Mouse (Mus musculus) kidney, adult 9 months (tissue): ENCODE data around the gene Lyrm4.
"Not testable (repeated sequence)": the region's sequence is repeated elsewhere in the genome, so short reads cannot be mapped to it uniquely, and the experiment has no call there.

ENCODE experiments used
- DNase-seq: peaks from one replicate; pipeline ENCODE4 v3.0.0; 2022

Gene Lyrm4

DNA sequence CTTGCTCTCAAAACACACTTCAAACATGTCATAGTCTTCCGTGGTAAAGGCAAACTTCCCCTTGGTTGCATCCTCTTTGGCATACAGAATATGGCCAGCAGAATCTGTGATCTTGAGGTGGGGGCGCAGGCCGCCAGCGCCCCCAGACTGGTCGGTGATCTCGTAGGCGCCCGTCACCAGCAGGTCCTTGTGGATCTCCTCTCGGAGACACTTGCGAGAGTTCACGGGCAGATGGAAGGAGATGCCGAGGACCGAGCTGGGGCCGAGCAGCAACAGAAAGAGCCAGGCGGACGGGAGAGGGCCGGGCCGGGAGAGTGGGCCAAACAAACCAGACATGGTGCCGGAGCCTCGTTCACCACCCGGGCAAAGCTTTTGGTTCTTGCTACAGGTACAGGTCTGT, 126.1 kb downstream of the Lyrm4 start:
- not testable (repeated sequence) for DNase-seq

- no peak for DNase-seq
These were observed 128.0 kb downstream of the Lyrm4 start for GRCm38 (mm10) chr13:35989329-35989728.

GRCm38 (mm10) chr13:35982985-35983384, 134.3 kb downstream of the Lyrm4 start:
- no peak for DNase-seq

DNA sequence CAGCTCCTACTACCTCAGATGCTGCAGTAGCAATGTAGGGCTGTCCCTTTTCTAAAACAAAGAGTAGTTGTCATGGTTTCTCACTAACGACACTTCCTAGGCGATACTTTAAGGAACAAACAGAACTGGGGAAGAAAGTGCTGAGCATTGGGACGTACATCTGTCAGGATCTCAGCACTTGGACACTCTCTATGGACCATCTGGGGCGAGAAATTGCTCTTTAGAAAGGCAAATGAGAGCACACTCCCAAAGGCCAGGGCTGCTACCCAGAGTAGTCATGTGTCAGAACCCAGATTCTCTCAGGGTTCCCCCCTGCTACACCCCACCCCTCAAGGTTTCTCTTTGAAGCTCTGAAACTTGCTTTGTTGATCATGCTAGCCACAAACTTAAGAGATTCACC, 136.9 kb downstream of the Lyrm4 start:
- no peak for DNase-seq

DNA sequence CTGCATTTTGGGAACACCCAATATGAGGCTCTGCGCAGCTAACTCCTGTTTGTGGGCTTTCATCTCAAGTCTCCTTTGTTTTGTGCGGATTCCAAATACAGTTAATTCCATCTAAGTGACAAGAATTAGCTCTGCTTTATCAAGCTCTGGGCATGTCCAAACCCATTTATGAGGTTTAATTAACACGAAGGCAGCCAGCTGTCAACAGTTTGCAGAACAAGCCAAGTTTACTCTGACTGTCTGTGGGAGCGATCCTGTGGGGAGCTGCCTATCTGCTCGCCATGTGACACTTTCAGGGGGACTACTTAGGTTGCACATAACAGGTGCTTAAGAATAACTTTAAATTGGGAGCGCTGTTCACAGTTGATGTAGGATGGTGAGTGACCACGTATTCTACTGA, 140.4 kb downstream of the Lyrm4 start:
- DNase-seq: no peak

GRCm38 (mm10) chr13:35969829-35970228, 147.5 kb downstream of the Lyrm4 start:
- DNase-seq: no peak

GRCm38 (mm10) chr13:35969431-35969721, 147.9 kb downstream of the Lyrm4 start:
- DNase-seq: no peak

DNA sequence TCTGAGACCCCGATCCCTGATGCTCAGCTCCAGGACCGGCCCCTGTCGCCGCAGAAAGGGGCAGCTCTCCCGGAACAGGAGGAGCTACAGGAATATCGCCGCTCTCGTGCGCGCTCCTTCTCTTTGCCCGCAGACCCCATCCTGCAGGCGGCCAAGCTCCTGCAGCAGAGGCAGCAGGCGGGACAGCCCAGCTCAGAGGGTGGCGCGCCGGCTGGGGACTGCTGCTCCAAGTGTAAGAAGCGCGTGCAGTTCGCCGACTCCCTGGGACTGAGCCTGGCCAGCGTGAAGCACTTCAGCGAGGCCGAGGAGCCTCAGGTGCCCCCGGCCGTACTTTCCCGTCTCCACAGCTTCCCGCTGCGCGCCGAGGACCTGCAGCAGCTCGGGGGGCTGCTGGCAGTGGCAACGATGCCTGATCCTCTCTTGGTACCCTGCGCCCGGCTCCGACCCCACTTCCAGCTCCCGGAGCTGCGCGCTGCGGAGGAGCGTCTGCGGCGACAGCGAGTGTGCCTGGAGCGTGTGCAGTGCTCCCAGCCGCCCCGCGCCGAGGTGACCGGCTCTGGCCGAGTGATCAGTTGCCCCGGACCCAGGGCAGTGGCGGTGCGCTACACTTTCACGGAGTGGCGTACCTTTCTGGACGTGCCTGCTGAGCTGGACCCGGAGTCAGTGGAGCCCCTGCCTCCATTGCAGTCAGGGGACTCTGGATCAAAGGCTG, 148.5 kb downstream of the Lyrm4 start:
- no peak for DNase-seq

- peak; percentile 3 for DNase-seq
These were observed 149.1 kb downstream of the Lyrm4 start for GRCm38 (mm10) chr13:35968131-35968718.

GRCm38 (mm10) chr13:35967690-35968089, 149.6 kb downstream of the Lyrm4 start:
- no peak for DNase-seq

- no peak for DNase-seq
These were observed 153.7 kb downstream of the Lyrm4 start for GRCm38 (mm10) chr13:35963583-35963982.

GRCm38 (mm10) chr13:35959391-35960067, 157.8 kb downstream of the Lyrm4 start:
- peak; percentile 2 for DNase-seq

DNA sequence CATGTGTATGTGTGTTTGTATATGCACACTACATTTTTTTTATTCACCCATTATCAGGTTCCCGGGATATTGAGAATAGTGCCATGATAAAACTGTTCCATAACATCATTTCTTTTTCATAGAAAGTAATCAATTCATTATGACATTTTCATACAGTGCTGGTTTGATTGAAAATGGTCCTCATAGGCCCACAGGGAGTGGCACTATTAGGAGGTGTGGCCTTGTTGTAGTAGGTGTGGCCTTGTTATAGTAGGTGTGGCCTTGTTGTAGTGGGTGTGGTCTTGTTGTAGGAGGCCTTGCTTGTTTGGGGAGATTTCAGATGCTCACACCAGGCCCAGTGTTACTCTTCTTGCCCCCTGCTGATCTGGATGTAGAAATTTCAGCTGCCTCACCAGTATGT, 158.8 kb downstream of the Lyrm4 start, which contains the start of gene Ppp1r3g:
Gene Ppp1r3g, plus strand, starts transcription at position 301 of the 400 bp plus-strand sequence.
- DNase-seq: no peak

DNA sequence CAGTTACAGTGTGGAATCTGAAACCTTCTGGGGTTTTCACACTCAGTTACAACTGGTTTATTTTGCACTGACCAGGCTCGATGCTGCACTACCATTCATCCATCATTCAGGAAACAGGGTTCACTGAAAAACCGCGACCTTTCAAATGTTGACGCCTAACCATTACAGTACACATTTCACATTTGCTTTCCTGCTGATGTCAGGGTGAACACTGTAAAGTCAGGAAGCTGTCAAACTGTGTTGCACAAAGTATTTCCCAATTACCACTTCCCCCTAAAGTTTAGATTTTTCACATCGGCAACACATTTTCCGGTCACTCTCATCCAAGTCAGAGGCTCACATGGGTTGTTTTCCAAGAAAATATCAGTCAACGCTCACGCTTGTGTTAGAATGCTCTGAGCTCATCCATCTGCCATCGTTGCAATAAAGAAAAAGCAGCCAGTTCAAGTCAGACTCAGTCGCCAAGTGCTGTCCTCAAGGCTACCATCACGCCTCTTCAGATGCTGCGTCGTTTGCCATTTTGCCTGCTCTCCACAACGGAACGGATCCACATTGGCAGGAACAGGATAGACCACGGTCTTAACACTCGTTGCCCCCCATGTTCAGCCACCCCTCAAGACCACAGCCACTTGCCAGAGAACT, 167.4 kb downstream of the Lyrm4 start:
- no peak for DNase-seq

- peak; percentile 66 for DNase-seq
These were observed 169.8 kb downstream of the Lyrm4 start for GRCm38 (mm10) chr13:35947354-35948000.

- DNase-seq: no peak
These were observed 170.5 kb downstream of the Lyrm4 start for GRCm38 (mm10) chr13:35946659-35947353.

DNA sequence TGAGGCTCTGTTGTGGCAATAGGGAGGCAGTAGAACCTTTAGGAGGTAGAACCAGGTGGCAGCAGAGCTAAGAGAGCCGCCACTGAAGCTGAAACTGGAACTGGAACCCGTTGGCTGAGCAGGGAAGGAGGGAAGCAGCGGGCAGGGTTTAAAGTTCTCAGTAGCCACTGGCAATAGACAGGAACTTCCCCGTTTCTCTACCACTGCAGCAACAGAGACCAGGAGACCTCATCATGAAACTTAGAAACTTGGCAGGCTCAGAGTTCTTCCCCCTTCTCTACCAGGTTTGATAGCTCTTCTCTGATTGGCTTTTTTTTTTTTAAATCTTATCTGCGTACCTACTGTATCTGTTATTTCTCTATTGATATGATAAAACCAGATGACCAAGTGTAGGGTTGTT, 176.4 kb downstream of the Lyrm4 start:
- no peak for DNase-seq

DNA sequence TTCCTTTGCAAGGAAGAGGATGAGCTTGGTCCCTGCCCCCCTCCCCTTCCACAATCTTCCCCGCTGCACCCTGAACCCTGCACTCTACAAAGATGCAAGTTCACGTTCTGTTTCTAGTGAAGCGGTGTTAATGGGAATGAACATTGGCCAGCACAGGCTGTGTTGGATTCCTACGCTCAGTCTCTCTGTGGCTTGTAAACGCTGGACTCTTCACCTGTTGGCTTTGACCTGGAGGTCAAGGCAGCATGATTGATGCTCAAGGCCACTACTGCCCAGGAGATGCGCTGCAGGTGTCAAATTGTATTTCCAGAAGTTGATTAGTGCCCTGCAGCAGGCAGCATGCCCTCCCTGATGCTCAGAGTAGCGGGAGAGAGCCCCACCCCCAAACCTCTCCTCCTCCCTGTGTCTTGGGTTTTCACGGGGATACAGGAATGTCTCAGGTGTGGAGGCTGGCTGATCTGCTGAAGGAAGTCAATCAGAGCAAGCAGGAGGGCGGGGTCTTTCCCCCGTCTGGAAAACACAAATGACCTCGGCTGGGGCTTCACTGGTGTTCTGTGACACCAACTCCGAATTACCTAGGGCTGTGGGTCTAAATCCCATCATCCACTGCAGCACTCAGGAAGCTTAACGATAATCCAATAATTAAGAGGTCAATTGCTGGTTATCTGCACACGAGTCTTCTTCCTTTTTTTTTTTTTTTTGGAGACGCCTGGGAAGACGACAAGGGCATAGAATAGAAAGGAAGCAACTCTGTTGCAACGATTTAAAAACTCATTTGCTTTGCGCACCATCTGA, 177.3 kb downstream of the Lyrm4 start:
- DNase-seq: peak; percentile 56

DNA sequence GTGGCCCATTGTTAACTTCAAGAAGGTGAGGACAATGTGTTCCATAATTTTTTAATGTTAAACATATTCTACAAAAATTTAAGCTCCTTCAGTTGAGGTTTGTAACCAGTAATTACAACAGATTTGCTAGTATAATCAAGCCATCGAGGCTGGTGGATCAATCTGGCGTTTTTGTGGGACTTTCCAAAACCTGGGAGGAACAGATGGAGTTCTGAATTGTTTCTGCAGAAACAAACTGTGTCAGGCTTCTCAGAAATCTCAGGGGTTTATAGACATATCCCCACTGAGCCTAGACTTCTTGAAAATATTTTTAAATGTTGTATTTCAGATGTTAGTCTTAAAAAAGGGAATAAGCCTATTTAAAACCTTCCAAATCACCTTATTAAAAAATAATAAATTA, 179.3 kb downstream of the Lyrm4 start:
- no peak for DNase-seq
